Mouse (Mus musculus): ENCODE results near the gene Hspa8. TPM values are rescaled to one million over a fixed set of nuclear protein-coding genes. Genes with fewer than 3 reads are reported as not detected.
A peak's percentile ranks its signal among the peaks of the same experiment; 100 is the strongest.

Hspa8 gene
- polyA plus RNA-seq (2015; fragmentation: Nextera tagmentation; extraction: Ambion mirVana) = 2,997 and 3,038 TPM in 2 replicates

- peak within 1 kb of the TSS; percentile 92 for H3K4me3 ChIP-seq
- H3K4me1 ChIP-seq (replicated peaks) = peaks cover 44% of the 10 kb centered on the region
- ATAC-seq (ENCODE audit: low read depth) = peak; percentile 97
- no peaks in the 10 kb centered on the region for H3K9me3 ChIP-seq
- no peaks in the 10 kb centered on the region for H3K27me3 ChIP-seq
- H3K9ac ChIP-seq = peak within 1 kb of the TSS; percentile 96
- H3K4me2 ChIP-seq = peak within 1 kb of the TSS; percentile 78
- under 1% methylated on average over 81 of the region's 83 CpGs for WGBS
- peaks cover 31% of the 10 kb centered on the region for H3K36me3 ChIP-seq
- peak within 1 kb of the TSS; percentile 99 for H3K27ac ChIP-seq (replicated peaks)
Measured at GRCm38 (mm10) chr9:40800675-40801612, at the start of gene Hspa8. TSS of gene Hspa8 (plus strand) at chr9:40800984.

- ATAC-seq (ENCODE audit: low read depth) = no peak
- Histone ChIP-seq H3K27ac (replicated peaks) (no peak overlapping the region), H3K4me2 (no peak overlapping the region), H3K4me3 (no peak overlapping the region), H3K9me3 (no peaks in the 10 kb centered on the region), H3K4me1 (replicated peaks) (peaks cover 48% of the 10 kb centered on the region), H3K27me3 (no peaks in the 10 kb centered on the region), H3K36me3 (no peaks in the 10 kb centered on the region), H3K9ac (no peak overlapping the region)
- WGBS = 48% methylated on average over 3 of the region's 3 CpGs
Measured at GRCm38 (mm10) chr9:40751749-40752148, 49.0 kb upstream of the Hspa8 start.

- peak overlapping the region; percentile 56; the same call in 1 of the 2 replicates for H3K4me2 ChIP-seq
- ATAC-seq (ENCODE audit: low read depth) = peak; percentile 17; the same call in 1 of the 2 replicates
- H3K4me1 ChIP-seq (replicated peaks) = peaks cover 31% of the 10 kb centered on the region
- H3K9me3 ChIP-seq = no peaks in the 10 kb centered on the region
- H3K36me3 ChIP-seq = peaks cover 5% of the 10 kb centered on the region; the same call in 1 of the 2 replicates
- peak overlapping the region; percentile 77; the same call in 1 of the 2 replicates for H3K27ac ChIP-seq (replicated peaks)
- H3K27me3 ChIP-seq = no peaks in the 10 kb centered on the region
- 24% methylated on average over 4 of the region's 4 CpGs for WGBS
- no peak overlapping the region for H3K4me3 ChIP-seq
- no peak overlapping the region for H3K9ac ChIP-seq
Measured at GRCm38 (mm10) chr9:40756401-40756800, 44.4 kb upstream of the Hspa8 start.

DNA sequence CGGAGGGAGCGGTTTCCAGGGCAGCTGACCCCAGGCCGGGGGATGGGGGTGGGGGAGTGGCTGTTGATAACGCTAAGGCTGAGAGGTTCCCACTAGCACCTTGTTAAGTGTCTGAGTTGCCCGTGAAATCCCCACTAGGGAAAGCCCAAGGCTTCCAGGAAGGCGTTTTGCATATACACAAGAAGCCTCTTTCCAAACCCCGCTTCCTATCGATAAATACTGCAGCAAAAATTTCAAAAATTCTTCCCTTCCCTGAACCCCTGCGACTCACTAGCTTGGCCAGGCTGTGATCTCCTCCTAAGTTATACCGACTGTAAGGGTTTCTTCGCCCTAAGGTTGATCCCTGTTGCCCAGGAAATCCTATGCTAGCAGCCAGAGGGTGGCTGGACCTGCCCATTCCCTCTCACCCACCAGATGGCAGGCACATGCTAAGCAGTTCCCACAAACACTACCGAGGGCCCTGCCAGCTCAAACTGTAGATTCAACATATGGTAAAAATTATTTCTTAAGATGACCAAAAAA, 43.6 kb upstream of the Hspa8 start:
- Histone ChIP-seq H3K9ac (peak overlapping the region; percentile 58), H3K36me3 (peaks cover 10% of the 10 kb centered on the region), H3K27me3 (no peaks in the 10 kb centered on the region), H3K27ac (replicated peaks) (peak overlapping the region; percentile 77), H3K4me1 (replicated peaks) (peaks cover 23% of the 10 kb centered on the region), H3K4me2 (peak overlapping the region; percentile 56), H3K9me3 (no peaks in the 10 kb centered on the region), H3K4me3 (peak overlapping the region; percentile 33)
- 31% methylated on average over 12 of the region's 12 CpGs for WGBS
- ATAC-seq (ENCODE audit: low read depth) = peak; percentile 84

- Histone ChIP-seq H3K27ac (replicated peaks) (peak overlapping the region; percentile 77), H3K9me3 (no peaks in the 10 kb centered on the region), H3K4me1 (replicated peaks) (peaks cover 20% of the 10 kb centered on the region), H3K9ac (peak overlapping the region; percentile 58), H3K27me3 (no peaks in the 10 kb centered on the region), H3K4me2 (peak overlapping the region; percentile 56), H3K4me3 (peak overlapping the region; percentile 33), H3K36me3 (peaks cover 10% of the 10 kb centered on the region)
- peak; percentile 92 for ATAC-seq (ENCODE audit: low read depth)
- WGBS = 10% methylated on average over 22 of the region's 22 CpGs
Measured at GRCm38 (mm10) chr9:40757685-40758270, 43.0 kb upstream of the Hspa8 start.

GRCm38 (mm10) chr9:40762354-40762753, 38.4 kb upstream of the Hspa8 start:
- Histone ChIP-seq H3K9me3 (no peaks in the 10 kb centered on the region), H3K9ac (no peak overlapping the region), H3K27ac (replicated peaks) (no peak overlapping the region), H3K36me3 (peaks cover 37% of the 10 kb centered on the region), H3K4me3 (no peak overlapping the region), H3K4me1 (replicated peaks) (peaks cover 8% of the 10 kb centered on the region), H3K4me2 (no peak overlapping the region), H3K27me3 (no peaks in the 10 kb centered on the region)
- WGBS = 90% methylated on average over 6 of the region's 6 CpGs
- ATAC-seq (ENCODE audit: low read depth) = no peak

DNA sequence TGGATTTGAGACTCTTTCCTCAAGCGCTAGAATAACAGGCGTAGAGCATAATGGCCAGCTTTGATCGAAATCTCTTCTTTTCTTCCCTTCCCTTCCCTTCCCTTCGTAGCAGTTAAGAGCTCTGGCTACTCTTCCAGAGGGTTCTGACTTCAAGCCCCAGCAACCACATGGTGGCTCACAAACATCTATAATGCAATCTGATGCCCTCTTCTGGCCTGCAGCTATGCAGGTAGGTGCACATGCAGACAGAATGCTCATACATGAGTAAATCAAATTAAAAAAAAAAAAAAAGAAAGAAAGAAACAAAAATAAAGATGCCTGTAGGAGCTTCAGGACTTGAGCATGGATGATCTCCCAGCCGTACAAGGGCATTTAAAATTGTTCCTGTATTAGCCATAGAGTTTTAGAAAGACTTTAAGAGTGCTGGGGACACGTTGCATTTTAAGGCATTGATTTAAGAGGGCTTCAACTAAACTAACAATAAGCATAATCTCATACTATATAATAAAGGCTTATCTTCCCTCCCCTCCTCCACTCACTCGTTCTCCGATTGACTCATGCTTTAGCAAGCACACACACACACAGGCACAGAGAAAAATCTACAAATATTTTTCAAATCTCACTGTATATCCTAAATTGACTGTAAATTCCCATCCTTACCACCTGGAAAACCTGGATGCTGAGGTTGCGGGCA, 35.8 kb upstream of the Hspa8 start:
- H3K27ac ChIP-seq (replicated peaks) = no peak overlapping the region
- H3K36me3 ChIP-seq = peaks cover 39% of the 10 kb centered on the region
- no peak overlapping the region for H3K9ac ChIP-seq
- WGBS = 84% methylated on average over 9 of the region's 9 CpGs
- H3K4me2 ChIP-seq = no peak overlapping the region
- no peak for ATAC-seq (ENCODE audit: low read depth)
- H3K27me3 ChIP-seq = no peaks in the 10 kb centered on the region
- H3K9me3 ChIP-seq = no peaks in the 10 kb centered on the region
- no peaks in the 10 kb centered on the region for H3K4me1 ChIP-seq (replicated peaks)
- H3K4me3 ChIP-seq = no peak overlapping the region

DNA sequence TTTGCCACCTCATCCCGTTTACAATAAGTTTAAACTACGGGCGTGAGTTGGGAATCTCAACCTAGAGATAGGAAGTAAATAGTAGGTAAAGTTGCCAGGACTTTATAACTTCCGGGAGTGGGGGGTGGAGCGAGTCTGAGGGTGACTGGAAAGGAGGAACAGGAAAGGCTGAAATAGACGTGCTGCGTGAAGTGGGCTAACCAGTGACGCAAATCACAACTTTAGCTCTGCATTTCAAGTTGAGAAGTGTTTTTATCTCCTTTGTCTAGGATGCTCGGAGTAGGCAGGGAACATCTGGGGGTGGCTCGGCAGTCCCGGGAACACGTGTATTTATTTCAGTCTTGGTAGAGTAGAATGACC, 35.2 kb upstream of the Hspa8 start:
- no peaks in the 10 kb centered on the region for H3K27me3 ChIP-seq
- H3K27ac ChIP-seq (replicated peaks) = no peak overlapping the region
- peaks cover 39% of the 10 kb centered on the region for H3K36me3 ChIP-seq
- no peak for ATAC-seq (ENCODE audit: low read depth)
- no peak overlapping the region for H3K9ac ChIP-seq
- H3K4me2 ChIP-seq = no peak overlapping the region
- peaks cover 4% of the 10 kb centered on the region; the same call in 1 of the 2 replicates for H3K4me1 ChIP-seq (replicated peaks)
- H3K9me3 ChIP-seq = no peaks in the 10 kb centered on the region
- WGBS = 73% methylated on average over 12 of the region's 12 CpGs
- no peak overlapping the region for H3K4me3 ChIP-seq

DNA sequence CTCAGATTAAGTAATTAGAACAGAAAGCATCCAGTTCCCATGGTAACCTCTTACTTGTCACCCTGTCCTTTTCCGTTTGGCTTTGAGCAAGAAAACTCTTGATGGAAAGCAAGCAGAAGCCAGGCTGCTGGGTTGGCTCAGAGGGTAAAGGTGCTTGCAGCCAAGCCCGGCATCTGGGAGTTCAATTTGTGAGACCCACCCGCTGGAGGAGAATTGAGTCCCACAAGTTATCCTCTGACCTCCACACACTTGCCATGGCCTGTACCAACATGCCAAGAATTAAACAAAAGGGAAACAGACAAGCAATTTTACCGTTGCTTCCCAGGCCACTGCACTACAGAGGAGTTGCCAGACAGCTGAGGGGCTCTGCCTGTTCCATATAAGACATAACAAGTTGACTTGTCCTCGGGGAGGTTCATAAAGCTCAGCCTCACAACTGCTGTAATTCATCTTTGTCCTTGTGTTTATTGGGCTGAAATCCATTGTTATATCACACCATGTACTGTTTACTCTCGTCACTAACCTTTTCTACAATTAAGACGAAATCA, 34.7 kb upstream of the Hspa8 start:
- peaks cover 5% of the 10 kb centered on the region; the same call in 1 of the 2 replicates for H3K4me1 ChIP-seq (replicated peaks)
- H3K36me3 ChIP-seq = peaks cover 41% of the 10 kb centered on the region
- H3K9ac ChIP-seq = no peak overlapping the region
- H3K27me3 ChIP-seq = no peaks in the 10 kb centered on the region
- H3K4me2 ChIP-seq = no peak overlapping the region
- H3K4me3 ChIP-seq = no peak overlapping the region
- no peak for ATAC-seq (ENCODE audit: low read depth)
- 66% methylated on average over 7 of the region's 7 CpGs for WGBS
- H3K27ac ChIP-seq (replicated peaks) = no peak overlapping the region
- H3K9me3 ChIP-seq = no peaks in the 10 kb centered on the region

DNA sequence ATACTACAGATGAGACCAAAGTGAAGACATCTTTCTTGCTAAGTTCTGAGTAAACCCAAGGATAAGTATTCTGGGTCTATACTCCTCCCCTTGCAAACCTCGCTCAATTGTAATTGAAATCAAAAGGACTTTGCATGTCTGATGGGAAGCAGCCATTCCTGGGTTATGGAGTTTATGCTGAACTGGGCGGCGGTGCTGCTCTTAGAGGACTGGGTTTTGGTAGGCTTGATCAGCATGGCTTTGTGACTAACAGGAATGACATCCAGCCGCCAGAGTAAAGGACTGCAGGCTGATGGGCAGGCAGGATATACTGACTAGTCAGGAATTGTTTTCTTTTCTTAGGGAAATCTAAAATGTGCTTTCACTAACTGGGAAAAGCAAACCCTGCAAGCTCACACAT, 32.8 kb upstream of the Hspa8 start:
- H3K4me2 ChIP-seq = no peak overlapping the region
- no peak overlapping the region for H3K27ac ChIP-seq (replicated peaks)
- ATAC-seq (ENCODE audit: low read depth) = no peak
- H3K36me3 ChIP-seq = peaks cover 41% of the 10 kb centered on the region
- H3K27me3 ChIP-seq = no peaks in the 10 kb centered on the region
- no peaks in the 10 kb centered on the region for H3K9me3 ChIP-seq
- 83% methylated on average over 4 of the region's 4 CpGs for WGBS
- H3K4me3 ChIP-seq = no peak overlapping the region
- peaks cover 5% of the 10 kb centered on the region; the same call in 1 of the 2 replicates for H3K4me1 ChIP-seq (replicated peaks)
- no peak overlapping the region for H3K9ac ChIP-seq

DNA sequence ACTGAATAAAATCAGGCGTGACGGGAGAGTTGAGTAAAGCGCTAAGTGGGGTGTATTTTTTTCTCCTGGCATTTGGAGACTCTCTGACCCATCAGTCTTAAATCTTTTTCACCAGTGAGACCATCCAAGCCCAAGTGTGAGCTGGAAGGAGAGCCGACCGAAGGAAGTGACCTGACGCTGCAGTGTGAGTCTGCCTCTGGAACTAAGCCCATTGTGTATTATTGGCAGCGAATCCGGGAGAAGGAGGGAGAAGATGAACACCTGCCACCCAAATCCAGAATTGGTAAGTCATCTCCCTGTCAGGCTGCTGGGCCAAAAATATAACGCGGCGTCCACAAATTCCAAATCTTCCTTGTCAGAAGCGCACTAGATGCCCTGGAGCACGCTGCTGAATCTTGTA, 28.5 kb upstream of the Hspa8 start:
- H3K4me1 ChIP-seq (replicated peaks) = peaks cover 5% of the 10 kb centered on the region; the same call in 1 of the 2 replicates
- H3K27ac ChIP-seq (replicated peaks) = no peak overlapping the region
- H3K9ac ChIP-seq = no peak overlapping the region
- no peak for ATAC-seq (ENCODE audit: low read depth)
- H3K36me3 ChIP-seq = peaks cover 42% of the 10 kb centered on the region
- H3K9me3 ChIP-seq = no peaks in the 10 kb centered on the region
- H3K4me2 ChIP-seq = no peak overlapping the region
- H3K27me3 ChIP-seq = no peaks in the 10 kb centered on the region
- no peak overlapping the region for H3K4me3 ChIP-seq
- WGBS = 55% methylated on average over 13 of the region's 13 CpGs

Data from neural tube, embryonic 13.5 days (tissue).